Mouse (Mus musculus): ENCODE data around the gene Rdh7. TPM values are rescaled to one million over a fixed set of nuclear protein-coding genes. Genes with fewer than 3 reads are reported as not detected.

Rdh7 gene
- total RNA-seq, 4 experiments from 2014 or later = not detected

Other genes starting within 250 kb of the Rdh7 start
- gene Stat6, start 245.8 kb downstream of the Rdh7 start, total RNA-seq (2022) = 10 to 100 TPM; 13.5 to 17.1 (median 15.0) TPM
- gene Nemp1, start 221.9 kb downstream of the Rdh7 start, total RNA-seq (2022) = 1 to 10 TPM; 4.7 to 6.1 (median 5.1) TPM
- gene Nab2, start 220.2 kb downstream of the Rdh7 start, total RNA-seq (2022) = 10 to 100 TPM; 36.5 to 55.0 (median 45.5) TPM
- 1 to 10 TPM in 2 of 4 experiments, under 1 TPM in 2; 0.59 to 1.2 (median 0.94) TPM for gene Myo1a, start 183.6 kb downstream of the Rdh7 start, total RNA-seq (2022)
- 10 to 100 TPM; 13.0 to 20.5 (median 16.5) TPM for gene Tac2, start 164.3 kb downstream of the Rdh7 start, total RNA-seq (2022)
- 10 to 100 TPM in 2 of 4 experiments, 1 to 10 TPM in 2; 9.9 to 11.4 (median 10.1) TPM for gene Zbtb39, start 149.3 kb downstream of the Rdh7 start, total RNA-seq (2022)
- gene Gpr182, start 137.1 kb downstream of the Rdh7 start, total RNA-seq (2022) = 1 to 10 TPM; 2.0 to 3.1 (median 2.6) TPM
- gene Rdh1, start 129.1 kb downstream of the Rdh7 start, total RNA-seq (2022) = under 1 TPM; 0.13 to 0.30 (median 0.16) TPM
- gene Rdh16f1, start 129.0 kb downstream of the Rdh7 start, total RNA-seq (2022) = 1 to 10 TPM in 1 of 4 experiments, under 1 TPM in 2, not detected in 1; 0.72 to 1.9 (median 0.96) TPM
- 1 to 10 TPM in 1 of 4 experiments, not detected in 3; 1.7 TPM for gene Rdh9, start 112.4 kb downstream of the Rdh7 start, total RNA-seq (2022)
- under 1 TPM; 0.11 to 0.49 (median 0.34) TPM for gene Rdh16, start 87.7 kb downstream of the Rdh7 start, total RNA-seq (2022)
- gene Rdh19, start 38.9 kb downstream of the Rdh7 start, total RNA-seq (2022) = not detected
- not detected for gene Rdh16f2, start 22.3 kb downstream of the Rdh7 start, total RNA-seq (2022)
- not detected for gene Sdr9c7, start 9.7 kb upstream of the Rdh7 start, total RNA-seq (2022)
- gene Hsd17b6, start 118.8 kb upstream of the Rdh7 start, total RNA-seq (2022) = not detected
- 1 to 10 TPM; 6.5 to 9.3 (median 8.1) TPM for gene Prim1, start 126.4 kb upstream of the Rdh7 start, total RNA-seq (2022)
- 100 to 1,000 TPM; 335 to 362 (median 360) TPM for gene Naca, start 146.8 kb upstream of the Rdh7 start, total RNA-seq (2022)
- gene Ptges3, start 170.1 kb upstream of the Rdh7 start, total RNA-seq (2022) = 100 to 1,000 TPM; 118 to 126 (median 124) TPM
- gene Atp5b, start 194.5 kb upstream of the Rdh7 start, total RNA-seq (2022) = 1,000 to 10,000 TPM; 1,625 to 1,859 (median 1,782) TPM
- 10 to 100 TPM; 36.4 to 39.1 (median 38.4) TPM for gene Baz2a, start 202.8 kb upstream of the Rdh7 start, total RNA-seq (2022)